Mouse (Mus musculus) gastrocnemius, adult 2 months (tissue): ENCODE data around the gene Smim14. TPM values are rescaled to one million over a fixed set of nuclear protein-coding genes. Genes with fewer than 3 reads are reported as not detected.
A peak's percentile ranks its signal among the peaks of the same experiment; 100 is the strongest.

Experiments used
- DNase-seq: peaks from one replicate; pipeline ENCODE4 v3.0.0; 2022
- H3K27ac ChIP-seq: fragments of 200-600 bp; 2 replicates; pipeline ENCODE4 v1.8.1; 2022; ENCODE audit warnings: mild to moderate bottlenecking
- H3K4me3 ChIP-seq: fragments of 200-600 bp; 2 replicates; pipeline ENCODE4 v1.8.1; 2022; ENCODE audit warnings: mild to moderate bottlenecking, moderate library complexity
- CTCF ChIP-seq: fragments of 200-600 bp; IDR thresholded peaks from 2 replicates; pipeline ENCODE4 v1.8.1; 2022; ENCODE audit warnings: antibody characterized with exemption, mild to moderate bottlenecking, moderate library complexity
- intact Hi-C: fragments of 180-260 bp; cut with DNase I; formaldehyde crosslinking; loops from one replicate; pipeline ENCODE4 v1.15.1; 2025
- total RNA-seq, 2 experiments: library from RNA; stranded (reverse); gene quantifications; 2 replicates each; pipeline ENCODE4 v1.2.3; 2021

Gene Smim14
- total RNA-seq, 2 experiments from 2014 or later: 39.2 to 41.7 TPM

DNA sequence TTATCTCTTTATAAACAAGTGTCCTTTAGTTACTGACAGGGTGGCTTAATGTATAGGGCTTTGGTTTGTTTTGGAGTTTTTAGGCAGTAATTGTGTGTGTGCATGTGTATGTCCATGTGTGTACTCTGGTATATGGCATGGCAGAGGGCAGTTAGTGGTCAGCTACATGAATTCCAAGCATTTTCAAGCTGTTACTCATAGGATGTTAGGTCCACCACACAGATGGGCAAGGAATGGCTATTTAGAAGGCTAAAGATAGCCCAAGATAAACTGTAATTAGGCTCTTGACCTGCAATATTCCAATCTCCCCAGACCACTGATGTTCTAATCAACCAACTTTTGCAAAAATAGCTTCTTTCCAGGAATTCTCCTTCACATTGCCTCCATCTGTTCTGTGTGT lies 98.9 kb downstream of the Smim14 start:
- no peak for TF ChIP-seq CTCF

DNA sequence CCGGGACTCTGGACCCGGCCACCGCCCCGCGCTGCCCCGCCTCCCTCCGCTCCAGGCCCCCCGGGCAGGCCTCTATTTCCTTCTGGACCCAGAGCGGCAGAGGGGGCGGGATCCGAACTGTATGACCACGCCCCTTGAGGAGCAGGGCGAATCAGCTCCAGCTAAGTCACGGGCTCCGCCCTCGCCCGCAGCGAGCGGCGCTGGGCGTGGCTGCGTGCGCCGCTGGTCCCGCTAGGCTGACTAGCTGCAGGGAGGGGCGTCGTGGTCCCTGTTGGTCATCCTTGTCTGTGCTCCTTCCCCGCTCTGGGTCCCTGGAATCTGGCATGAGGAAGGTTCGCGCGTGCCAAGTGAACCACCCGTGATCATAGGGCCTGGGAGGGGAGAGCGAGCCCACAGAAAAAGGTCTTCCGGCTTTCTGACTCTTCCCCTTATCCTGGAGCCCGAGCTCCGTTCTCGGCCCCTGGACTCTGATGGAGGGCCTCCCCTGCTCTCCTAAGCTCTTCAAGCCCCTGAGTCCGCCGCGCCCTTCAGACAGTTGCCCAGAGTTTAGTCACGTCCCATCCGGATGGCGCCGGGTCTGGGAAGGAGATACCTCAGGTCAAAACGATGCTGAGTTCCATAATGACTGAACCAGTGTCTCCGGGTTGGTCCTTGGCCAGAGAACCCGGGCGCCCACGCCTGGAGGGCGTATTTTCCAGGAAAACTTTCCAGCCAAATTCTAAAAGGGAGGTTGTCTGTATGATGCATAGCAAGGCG lies 101.0 kb downstream of the Smim14 start, which contains the start of gene Ugdh:
Ugdh (minus strand) TSS at position 144 of the 756 bp plus-strand sequence.
- peak within 1 kb of the TSS; percentile 96 for H3K4me3 ChIP-seq
- TF ChIP-seq CTCF: no peak
- intact Hi-C loops: loop anchor here (2.0 kb wide), 1 partner anchor 57 kb away; the partner anchor contains the start of gene Gm43552
- DNase-seq: peak; percentile 99
- H3K27ac ChIP-seq: peak within 1 kb of the TSS; percentile 96

More for the DNA sequence above, 98.9 kb downstream of the Smim14 start:
- no peak overlapping the region for H3K4me3 ChIP-seq
- no peak for DNase-seq
- intact Hi-C loops: no loop called here
- H3K27ac ChIP-seq: no peak overlapping the region

DNA sequence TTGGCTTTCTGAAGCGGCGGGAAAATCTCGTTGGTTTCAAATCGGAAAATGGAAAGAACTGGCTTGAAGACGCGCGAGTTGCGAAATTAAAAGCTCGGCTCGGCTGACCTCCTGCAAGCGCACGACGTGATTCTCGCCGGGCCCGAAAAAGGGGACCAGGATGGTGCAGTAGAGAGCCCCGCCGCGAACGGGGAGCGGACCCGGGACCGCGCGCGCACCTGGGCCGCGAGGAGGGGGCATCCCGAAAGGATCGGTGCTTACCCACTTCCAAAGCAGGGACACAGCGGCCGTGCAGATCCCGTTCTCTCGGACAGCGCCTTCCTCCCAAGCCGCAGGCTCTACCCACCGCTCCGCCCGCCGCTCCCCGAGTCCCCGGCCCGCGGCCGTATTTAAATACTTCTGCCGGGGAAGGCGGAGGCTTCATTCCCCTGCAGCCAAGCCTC lies 101.6 kb downstream of the Smim14 start:
- Histone ChIP-seq H3K4me3 (peak overlapping the region; percentile 96), H3K27ac (peak overlapping the region; percentile 96)
- intact Hi-C loops: no loop called here
- TF ChIP-seq CTCF: no peak
- no peak for DNase-seq

DNA sequence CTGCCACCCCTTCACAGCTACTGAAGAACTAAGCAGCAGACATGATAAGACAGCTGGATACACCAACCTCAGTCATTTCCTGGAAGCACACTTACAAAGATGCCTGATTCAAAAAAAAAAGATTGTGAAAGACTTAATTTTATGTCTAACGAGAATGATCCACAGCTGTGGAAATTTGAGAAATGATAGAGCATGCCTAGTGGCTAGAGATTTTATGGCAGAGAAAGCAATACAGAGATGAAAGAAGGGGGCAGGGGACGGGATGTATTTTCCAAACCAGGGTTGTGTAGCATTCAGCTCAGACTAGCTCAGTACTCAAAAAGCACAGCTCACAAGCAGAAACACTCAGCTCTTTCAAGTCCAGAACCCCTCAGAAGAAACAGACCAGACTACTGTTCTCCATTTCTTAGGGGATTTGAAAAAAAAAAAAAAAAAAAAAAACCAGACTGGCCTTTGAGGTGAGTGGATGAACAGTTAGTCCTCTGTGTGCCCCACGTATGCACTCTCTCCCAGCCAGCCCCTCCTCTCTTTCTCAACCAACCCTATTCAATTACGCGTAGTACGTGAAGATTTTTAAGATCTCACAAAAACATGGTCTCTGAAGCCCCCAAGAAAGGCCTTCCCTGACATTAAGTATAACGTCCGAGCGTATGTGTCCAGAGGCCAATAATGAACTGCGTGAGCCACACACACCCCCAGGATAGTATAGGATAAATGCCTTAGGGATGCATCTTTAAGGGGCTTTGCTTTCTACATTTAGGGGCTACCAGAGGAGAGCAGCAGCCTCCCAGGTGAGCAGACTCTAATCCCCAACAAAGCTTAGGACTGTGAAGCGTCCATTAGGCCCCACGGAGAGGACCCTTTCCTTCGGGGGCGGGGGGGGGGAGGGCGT lies 102.3 kb downstream of the Smim14 start:
- peak overlapping the region; percentile 96 for H3K4me3 ChIP-seq
- intact Hi-C loops: no loop called here
- no peak for DNase-seq
- peak overlapping the region; percentile 96 for H3K27ac ChIP-seq
- TF ChIP-seq CTCF: no peak

DNA sequence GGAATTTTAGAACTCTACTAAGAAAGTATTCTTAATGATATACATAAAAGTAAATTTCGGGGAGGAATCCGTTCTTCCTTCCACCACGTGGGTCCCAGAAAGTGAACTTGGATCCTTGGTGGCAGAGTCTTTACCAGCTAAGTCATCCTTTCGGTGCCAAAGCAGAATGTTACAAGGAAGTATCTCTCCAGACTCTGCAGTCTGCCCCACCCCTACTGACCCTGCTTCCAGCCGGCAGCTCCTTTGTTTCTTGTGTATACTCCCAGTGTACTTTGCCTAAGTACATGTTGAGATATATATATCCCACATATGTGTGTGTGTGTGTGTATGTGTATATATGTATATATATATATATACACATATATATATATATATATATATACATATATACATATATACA lies 107.5 kb downstream of the Smim14 start:
- H3K27ac ChIP-seq: no peak overlapping the region
- intact Hi-C loops: no loop called here
- no peak overlapping the region for H3K4me3 ChIP-seq
- DNase-seq: no peak
- no peak for TF ChIP-seq CTCF

DNA sequence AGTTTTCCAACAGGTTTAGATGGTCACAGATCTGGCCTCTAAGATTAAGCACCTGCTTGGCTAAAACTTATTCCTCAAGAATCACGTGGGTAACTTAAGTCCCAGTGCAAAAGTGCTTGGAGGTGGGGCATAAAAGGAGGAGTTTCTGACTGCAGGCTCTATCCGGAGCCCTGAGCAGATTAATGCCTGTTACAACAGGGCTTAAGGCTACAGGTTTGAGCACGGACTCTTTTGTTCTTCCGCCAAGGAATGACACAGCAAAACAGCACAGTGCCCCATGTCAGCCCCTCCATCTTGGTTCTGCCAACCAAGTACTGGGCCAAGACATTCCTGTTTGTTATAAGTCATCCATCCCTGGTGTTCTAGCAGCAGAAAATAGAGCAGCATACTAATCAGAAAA lies 108.7 kb downstream of the Smim14 start:
- Histone ChIP-seq H3K4me3 (no peak overlapping the region), H3K27ac (no peak overlapping the region)
- TF ChIP-seq CTCF: no peak
- no peak for DNase-seq
- intact Hi-C loops: no loop called here

DNA sequence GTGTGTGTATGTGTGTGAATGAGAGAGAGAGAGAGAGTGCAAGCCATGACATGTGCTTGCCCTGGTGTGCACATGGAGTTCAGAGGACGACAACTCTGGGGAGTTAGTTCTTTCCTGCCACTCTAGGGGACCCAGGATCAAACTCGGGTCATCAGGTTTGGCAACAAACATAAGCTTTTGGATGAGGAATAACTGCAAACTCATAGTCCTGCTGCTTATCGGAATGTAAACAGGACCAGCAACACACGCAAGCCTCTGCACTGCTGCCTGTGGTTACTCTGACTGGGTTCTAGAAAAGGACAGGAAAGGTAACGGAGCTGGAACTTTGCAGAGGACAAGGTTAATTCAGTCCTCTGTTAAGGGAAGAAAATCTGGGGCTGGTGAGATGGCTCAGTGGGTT lies 111.7 kb downstream of the Smim14 start:
- no peak for TF ChIP-seq CTCF
- no peak overlapping the region for H3K4me3 ChIP-seq
- no peak overlapping the region for H3K27ac ChIP-seq
- DNase-seq: no peak
- intact Hi-C loops: no loop called here

DNA sequence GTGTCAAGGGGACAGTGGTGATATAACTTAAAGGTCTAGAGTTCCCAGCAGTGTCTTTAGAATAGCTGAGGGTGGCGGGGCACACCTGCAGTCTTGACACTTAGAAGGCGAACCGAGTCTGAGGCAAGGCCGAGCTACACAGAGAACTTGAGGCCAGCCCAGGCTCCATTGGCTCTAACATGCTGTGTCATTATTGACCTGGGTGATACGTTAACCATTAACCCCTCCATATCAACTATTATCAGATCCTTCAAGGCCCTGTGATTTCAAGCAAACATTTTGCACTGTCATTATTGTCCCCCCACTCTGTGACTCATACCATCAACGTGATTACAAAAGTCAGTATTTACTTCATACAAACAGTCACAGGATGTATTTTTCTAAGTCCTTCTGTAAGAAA lies 112.8 kb downstream of the Smim14 start:
- Histone ChIP-seq H3K4me3 (no peak overlapping the region), H3K27ac (no peak overlapping the region)
- no peak for TF ChIP-seq CTCF
- no peak for DNase-seq
- intact Hi-C loops: no loop called here

DNA sequence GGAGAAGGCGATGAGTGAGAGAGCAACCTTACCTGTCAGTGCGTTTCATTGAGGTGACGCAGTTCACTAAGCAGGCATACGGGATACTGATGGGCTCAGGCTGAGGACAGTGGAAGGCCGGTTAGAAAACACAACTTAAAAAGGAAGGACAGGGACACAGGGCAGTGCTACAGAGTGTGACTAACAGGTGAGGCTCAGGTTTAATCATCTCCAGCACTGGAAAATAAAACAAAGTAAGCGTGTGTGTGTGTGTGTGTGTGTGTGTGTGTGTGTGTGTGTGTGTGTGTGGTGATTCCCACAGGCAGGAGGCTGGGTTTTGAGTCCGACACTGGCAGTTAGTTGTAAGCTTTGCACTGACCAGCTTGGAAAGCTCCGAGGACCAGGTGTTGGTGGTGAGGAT lies 114.2 kb downstream of the Smim14 start:
- DNase-seq: no peak
- Histone ChIP-seq H3K27ac (no peak overlapping the region), H3K4me3 (no peak overlapping the region)
- intact Hi-C loops: no loop called here
- TF ChIP-seq CTCF: no peak

DNA sequence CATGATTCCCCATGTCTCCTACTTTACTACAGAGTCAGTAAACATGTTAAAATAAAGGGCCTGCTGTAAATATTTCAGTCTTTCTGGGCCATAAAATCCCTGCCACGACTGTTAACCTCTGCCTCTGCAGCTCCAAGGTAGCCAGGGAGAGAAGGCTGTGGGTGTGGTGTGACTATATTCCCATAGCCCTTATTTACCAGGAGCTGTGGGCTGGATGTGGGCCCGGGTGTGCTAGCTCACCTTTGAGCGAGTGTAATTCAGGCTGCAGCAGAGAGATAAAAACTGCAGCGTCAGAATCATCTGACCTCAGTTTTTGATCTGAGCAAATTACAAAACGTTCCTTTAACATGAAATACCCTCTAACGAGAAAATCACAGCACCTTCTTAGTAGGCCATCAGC lies 116.2 kb downstream of the Smim14 start:
- intact Hi-C loops: no loop called here
- DNase-seq: no peak
- Histone ChIP-seq H3K4me3 (no peak overlapping the region), H3K27ac (no peak overlapping the region)
- no peak for TF ChIP-seq CTCF

DNA sequence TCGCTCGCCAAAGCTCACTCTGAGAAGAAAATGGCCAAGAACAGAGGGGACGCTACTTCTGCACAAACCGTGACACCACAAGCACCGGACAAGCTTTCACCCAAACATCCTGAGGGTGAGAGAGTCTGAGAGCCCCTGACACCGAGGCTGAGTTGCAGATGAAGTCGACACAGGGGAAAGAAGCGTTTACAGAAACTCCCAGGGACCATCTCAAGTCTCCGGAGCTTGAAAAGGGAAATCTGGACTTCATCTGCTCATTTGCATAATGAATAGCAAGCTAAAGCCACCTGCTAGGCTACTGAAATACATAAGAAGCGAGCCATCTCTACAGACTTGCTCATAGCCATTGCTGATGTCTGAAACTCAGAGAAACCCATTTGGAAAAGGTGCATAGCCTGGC lies 117.8 kb downstream of the Smim14 start:
- intact Hi-C loops: no loop called here
- H3K4me3 ChIP-seq: no peak overlapping the region
- H3K27ac ChIP-seq: no peak overlapping the region
- DNase-seq: no peak
- TF ChIP-seq CTCF: no peak

DNA sequence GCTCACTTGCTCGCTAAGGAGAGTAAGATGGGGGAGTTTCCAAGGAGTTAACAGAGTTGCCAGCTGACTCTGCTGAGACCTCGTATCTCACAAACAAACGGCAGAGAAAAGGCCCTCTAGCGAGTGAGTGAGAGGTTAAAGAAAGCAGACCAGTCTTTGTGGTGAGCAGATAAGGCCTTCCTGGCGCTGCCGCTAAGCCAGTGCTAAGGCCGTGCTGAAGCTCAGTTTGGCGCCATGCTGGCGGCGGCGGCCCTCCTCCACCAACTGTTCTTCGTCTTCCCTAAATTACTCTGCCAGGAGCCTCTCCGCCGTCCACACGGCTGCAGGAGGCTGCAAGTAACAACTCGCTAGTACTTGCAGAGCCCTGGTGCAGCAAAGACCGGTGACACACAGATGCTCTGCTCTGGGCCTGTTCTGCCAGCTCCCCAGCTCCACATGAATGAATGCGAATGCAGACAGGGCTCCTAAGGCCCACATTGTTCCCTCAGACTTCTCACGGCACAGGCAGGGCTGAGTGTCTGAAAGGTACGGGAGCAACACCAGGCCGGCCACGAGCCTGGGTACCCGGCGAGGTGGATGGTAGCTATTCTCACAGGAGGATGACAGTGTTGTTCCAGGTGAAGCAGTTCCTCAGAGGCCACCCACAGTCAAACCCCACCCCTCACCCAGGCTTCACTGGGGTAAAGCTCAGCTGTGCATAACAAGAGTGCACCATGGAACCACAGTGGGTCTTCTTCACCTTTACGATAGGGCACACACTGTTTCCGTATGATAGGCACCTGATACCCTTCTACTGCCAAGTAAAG lies 121.1 kb downstream of the Smim14 start:
- TF ChIP-seq CTCF: no peak
- no peak overlapping the region for H3K27ac ChIP-seq
- no peak for DNase-seq
- intact Hi-C loops: no loop called here
- no peak overlapping the region for H3K4me3 ChIP-seq
